Mouse (Mus musculus) MEL (cell line): ENCODE results near the gene Arid1a. TPM values are rescaled to one million over a fixed set of nuclear protein-coding genes. Genes with fewer than 3 reads are reported as not detected.
A peak's percentile ranks its signal among the peaks of the same experiment; 100 is the strongest.

Experiments used
- DNase-seq: peaks from one replicate; pipeline ENCODE4 v3.0.0; 2011; ENCODE audit warnings: low read depth, low spot score
- H3K27ac ChIP-seq: 2 replicates; pipeline ENCODE4 v1.5.1; 2012; ENCODE audit warnings: low read depth, mild to moderate bottlenecking, control low read depth, low read length, moderate library complexity; ENCODE audit not compliant: control insufficient read depth
- H3K27me3 ChIP-seq, 2 experiments: fragments of 150-350 bp in 1 of 2; sonication (generic) in 1 of 2; 2 replicates each; pipeline ENCODE4 v1.6.1; 2012; ENCODE audit warnings: low read length in 2 of 2, mild to moderate bottlenecking in 2 of 2, improper control_type of control experiment in 1 of 2, moderate library complexity in 1 of 2; ENCODE audit not compliant: insufficient read depth in 2 of 2, control insufficient read depth in 1 of 2
- H3K36me3 ChIP-seq, 2 experiments: 2 replicates each; pipeline ENCODE4 v1.6.1; 2012 to 2014; ENCODE audit warnings: low read length in 2 of 2, improper control_type of control experiment in 1 of 2, inconsistent platforms in 1 of 2, mild to moderate bottlenecking in 1 of 2; ENCODE audit not compliant: insufficient read depth in 2 of 2, control insufficient read depth in 1 of 2
- H3K4me1 ChIP-seq, 2 experiments: fragments of 150-350 bp in 1 of 2; sonication (generic) in 1 of 2; 2 replicates each; pipeline ENCODE4 v1.6.1; 2012; ENCODE audit warnings: low read length in 2 of 2, improper control_type of control experiment in 1 of 2, mild to moderate bottlenecking in 1 of 2; ENCODE audit not compliant: insufficient read depth in 2 of 2, control insufficient read depth in 1 of 2
- H3K4me3 ChIP-seq, 2 experiments: fragments of 150-350 bp in 1 of 2; sonication (generic) in 1 of 2; 2 replicates each; pipeline ENCODE4 v1.5.1; 2012; ENCODE audit warnings: low read depth in 2 of 2, low read length in 2 of 2, mild to moderate bottlenecking in 2 of 2, moderate library complexity in 2 of 2, control low read depth in 1 of 2, improper control_type of control experiment in 1 of 2; ENCODE audit not compliant: control insufficient read depth in 1 of 2, insufficient read depth in 1 of 2
- H3K79me2 ChIP-seq: 2 replicates; pipeline ENCODE4 v1.6.1; 2012; ENCODE audit warnings: mild to moderate bottlenecking, low read length, moderate library complexity; ENCODE audit not compliant: control insufficient read depth, poor library complexity, insufficient read depth
- H3K9ac ChIP-seq: 2 replicates; pipeline ENCODE4 v1.6.1; 2012; ENCODE audit warnings: low read depth, mild to moderate bottlenecking, control low read depth, low read length, moderate library complexity; ENCODE audit not compliant: control insufficient read depth, poor library complexity, severe bottlenecking
- H3K9me3 ChIP-seq: fragments of 150-350 bp; sonication (generic); replicated peaks from 2 replicates; pipeline ENCODE4 v1.6.1; 2012; ENCODE audit warnings: mild to moderate bottlenecking, low read length, improper control_type of control experiment, moderate library complexity; ENCODE audit not compliant: insufficient read depth
- CHD2 ChIP-seq: IDR thresholded peaks from 2 replicates; pipeline ENCODE4 v1.6.1; 2011; ENCODE audit warnings: low read length, improper control_type of control experiment
- ETS1 ChIP-seq: IDR thresholded peaks from 2 replicates; pipeline ENCODE4 v1.6.1; 2012; ENCODE audit warnings: low read depth, mild to moderate bottlenecking, inconsistent platforms, low read length, improper control_type of control experiment, moderate library complexity
- MXI1 ChIP-seq: IDR thresholded peaks from 2 replicates; pipeline ENCODE4 v1.6.1; 2011; ENCODE audit warnings: mild to moderate bottlenecking, low read depth, low read length, improper control_type of control experiment
- NELFE ChIP-seq: IDR thresholded peaks from 2 replicates; pipeline ENCODE4 v1.6.1; 2011; ENCODE audit warnings: low read depth, low read length, improper control_type of control experiment
- POLR2A ChIP-seq, 2 experiments: IDR thresholded peaks; 2 replicates each; pipeline ENCODE4 v1.6.1; 2011 to 2012; ENCODE audit warnings: low read length in 2 of 2, mild to moderate bottlenecking in 2 of 2, control low read depth in 1 of 2, improper control_type of control experiment in 1 of 2, low read depth in 1 of 2, moderate library complexity in 1 of 2; ENCODE audit not compliant: control insufficient read depth in 1 of 2, insufficient read depth in 1 of 2, poor library complexity in 1 of 2
- POLR2AphosphoS5 ChIP-seq: IDR thresholded peaks from 2 replicates; pipeline ENCODE4 v1.6.1; 2012; ENCODE audit warnings: low read depth, borderline replicate concordance, mild to moderate bottlenecking, inconsistent platforms, low read length, moderate library complexity, mixed read lengths
- TAL1 ChIP-seq: IDR thresholded peaks from 2 replicates; pipeline ENCODE4 v1.6.1; 2012; ENCODE audit warnings: mild to moderate bottlenecking, inconsistent platforms, low read length, moderate library complexity, mixed read lengths
- TBP ChIP-seq: IDR thresholded peaks from 2 replicates; pipeline ENCODE4 v1.8.0; 2011; ENCODE audit warnings: low read depth, low read length, improper control_type of control experiment
- USF1 ChIP-seq: IDR thresholded peaks from 2 replicates; pipeline ENCODE4 v1.6.1; 2014; ENCODE audit warnings: low read depth, mild to moderate bottlenecking, inconsistent platforms, low read length, improper control_type of control experiment, moderate library complexity
- USF2 ChIP-seq, 2 experiments: IDR thresholded peaks; 2 replicates each; pipeline ENCODE4 v1.6.1; 2011 to 2012; ENCODE audit warnings: improper control_type of control experiment in 2 of 2, low read length in 2 of 2, borderline replicate concordance in 1 of 2, inconsistent platforms in 1 of 2, low read depth in 1 of 2, mild to moderate bottlenecking in 1 of 2; ENCODE audit not compliant: insufficient read depth in 1 of 2
- ZKSCAN1 ChIP-seq: IDR thresholded peaks from 2 replicates; pipeline ENCODE4 v1.6.1; 2012; ENCODE audit warnings: low read depth, mild to moderate bottlenecking, inconsistent platforms, low read length, improper control_type of control experiment, moderate library complexity
- ZNF384 ChIP-seq: IDR thresholded peaks from 2 replicates; pipeline ENCODE4 v1.6.1; 2012; ENCODE audit warnings: low read depth, mild to moderate bottlenecking, inconsistent platforms, low read length, improper control_type of control experiment
- polyA plus RNA-seq, 2 experiments: library from polyadenylated mRNA; stranded (reverse) in 1 of 2; unstranded in 1 of 2; fragments of >175 nt in 1 of 2; fragments of >200 nt in 1 of 2; gene quantifications; 2 replicates each; pipeline versions ENCODE4 v1.2.1 to v1.2.4; 2012; ENCODE audit warnings: low replicate concordance in 2 of 2, low read depth in 1 of 2; ENCODE audit not compliant: insufficient read length in 2 of 2, insufficient read depth in 1 of 2, missing spikeins in 1 of 2
- total RNA-seq: library from RNA; depleted of rRNA; stranded (reverse); fragments of 300-350 nt; gene quantifications from 2 replicates; pipeline ENCODE4 v1.2.3, GENCODE M21; 2012

Gene Arid1a
- total and polyA plus RNA-seq, 3 experiments = 18.1 to 83.3 (median 70.6) TPM

- H3K79me2 ChIP-seq = no peaks in the 10 kb centered on the region
- TF ChIP-seq POLR2A (IDR thresholded peaks at IDR 0.05; ENCODE audit: control insufficient read depth in 1 of 2, insufficient read depth in 1 of 2, low read depth in 1 of 2, low read length in 2 of 2, poor library complexity in 1 of 2) (peak in 1 of 2 experiments; percentile 33; a peak in 1 of 4 replicates), ZKSCAN1 (peak; percentile 73; the same call in 1 of the 2 replicates), NELFE (peak; percentile 37), ETS1 (no peak), ZNF384 (peak; percentile 84), MXI1 (no peak; the same call in 1 of the 2 replicates), CHD2 (no peak), TBP (peak; percentile 13; the same call in 1 of the 2 replicates), USF2 (IDR thresholded peaks at IDR 0.05; ENCODE audit: borderline replicate concordance in 1 of 2, insufficient read depth in 1 of 2, low read depth in 1 of 2, low read length in 2 of 2) (no peak)
- H3K4me1 ChIP-seq = peaks cover 0 to 9% of the 10 kb centered on the region in 2 experiments; a peak in 3 of 4 replicates
- DNase-seq = peak; percentile 85
- no peaks in the 10 kb centered on the region; a peak in 1 of 4 replicates for H3K27me3 ChIP-seq
- peak overlapping the region; percentile 11 for H3K9ac ChIP-seq
- H3K4me3 ChIP-seq = peak overlapping the region; percentile 16 to 42
- peaks cover 0 to 14% of the 10 kb centered on the region in 2 experiments; a peak in 2 of 4 replicates for H3K36me3 ChIP-seq
- H3K27ac ChIP-seq = peak overlapping the region; percentile 26
- H3K9me3 ChIP-seq = no peaks in the 10 kb centered on the region
Measured at GRCm38 (mm10) chr4:133804401-133805263, 48.1 kb upstream of the Arid1a start.

- Histone ChIP-seq H3K4me3 (no peak overlapping the region), H3K27ac (no peak overlapping the region), H3K4me1 (peaks cover 0 to 8% of the 10 kb centered on the region in 2 experiments; a peak in 3 of 4 replicates), H3K36me3 (peaks cover 0 to 14% of the 10 kb centered on the region in 2 experiments; a peak in 2 of 4 replicates), H3K9me3 (no peaks in the 10 kb centered on the region), H3K9ac (no peak overlapping the region), H3K27me3 (no peaks in the 10 kb centered on the region; a peak in 1 of 4 replicates), H3K79me2 (no peaks in the 10 kb centered on the region)
- no peak for DNase-seq
- TF ChIP-seq CHD2 = no peak
- no peak for TF ChIP-seq TBP
Measured at GRCm38 (mm10) chr4:133800589-133800988, 44.0 kb upstream of the Arid1a start.

GRCm38 (mm10) chr4:133793269-133793668, 36.7 kb upstream of the Arid1a start:
- no peak overlapping the region for H3K4me3 ChIP-seq
- H3K27me3 ChIP-seq = peaks cover 2 to 4% of the 10 kb centered on the region in 2 experiments
- no peaks in the 10 kb centered on the region for H3K4me1 ChIP-seq
- no peaks in the 10 kb centered on the region for H3K79me2 ChIP-seq
- no peak overlapping the region for H3K27ac ChIP-seq
- H3K9me3 ChIP-seq = no peaks in the 10 kb centered on the region
- H3K36me3 ChIP-seq = no peaks in the 10 kb centered on the region
- TF ChIP-seq POLR2AphosphoS5 (no peak), TAL1 (no peak), ETS1 (no peak), CHD2 (no peak), USF1 (no peak)
- H3K9ac ChIP-seq = no peak overlapping the region
- DNase-seq = no peak
